Mouse (Mus musculus) spleen, adult 18-20 months (tissue): ENCODE results near the gene Psmd4.
"Not testable (repeated sequence)": the region's sequence is repeated elsewhere in the genome, so short reads cannot be mapped to it uniquely, and the experiment has no call there.

ENCODE experiments used
- DNase-seq, 2 experiments: peaks; one replicate each; pipeline ENCODE4 v3.0.0; 2022; ENCODE audit warnings: mixed read lengths in 2 of 2

The Psmd4 gene

GRCm38 (mm10) chr3:95024551-95024950, 17.9 kb downstream of the Psmd4 start:
- no peak for DNase-seq

- DNase-seq: not testable (repeated sequence)
Observed at GRCm38 (mm10) chr3:95020956-95021355, 21.5 kb downstream of the Psmd4 start.

GRCm38 (mm10) chr3:95018741-95019140, 23.7 kb downstream of the Psmd4 start:
- DNase-seq: no peak

- DNase-seq: no peak
Observed at GRCm38 (mm10) chr3:95016532-95017056, 25.8 kb downstream of the Psmd4 start.

- peak; percentile 81 to 88 for DNase-seq
Observed at GRCm38 (mm10) chr3:95015891-95016531, 26.4 kb downstream of the Psmd4 start.

GRCm38 (mm10) chr3:95015337-95015872, 27.0 kb downstream of the Psmd4 start, which contains the start of gene Zfp687:
Gene Zfp687, minus strand, starts transcription at chr3:95015448.
- DNase-seq: peak; percentile 98

GRCm38 (mm10) chr3:95014428-95015151, 27.8 kb downstream of the Psmd4 start:
- peak; percentile 34 to 48 for DNase-seq

GRCm38 (mm10) chr3:95013699-95014427, 28.6 kb downstream of the Psmd4 start:
- no peak for DNase-seq

- DNase-seq: no peak
Observed at GRCm38 (mm10) chr3:95012982-95013381, 29.4 kb downstream of the Psmd4 start.

GRCm38 (mm10) chr3:95010396-95010795, 32.0 kb downstream of the Psmd4 start:
- DNase-seq: no peak

- no peak for DNase-seq
Observed at GRCm38 (mm10) chr3:95007706-95008105, 34.7 kb downstream of the Psmd4 start.

- no peak for DNase-seq
Observed at GRCm38 (mm10) chr3:95005651-95006050, 36.8 kb downstream of the Psmd4 start.

- DNase-seq: no peak
Observed at GRCm38 (mm10) chr3:95003273-95003672, 39.1 kb downstream of the Psmd4 start.

- DNase-seq: no peak
Observed at GRCm38 (mm10) chr3:95002569-95002968, 39.8 kb downstream of the Psmd4 start.

GRCm38 (mm10) chr3:94996946-94997345, 45.5 kb downstream of the Psmd4 start:
- DNase-seq: peak; percentile 36 to 85

GRCm38 (mm10) chr3:94989159-94989761, 53.2 kb downstream of the Psmd4 start:
- DNase-seq: no peak

GRCm38 (mm10) chr3:94987578-94987977, 54.8 kb downstream of the Psmd4 start:
- no peak for DNase-seq

GRCm38 (mm10) chr3:94985513-94985912, 56.9 kb downstream of the Psmd4 start:
- no peak for DNase-seq

- DNase-seq: no peak
Observed at GRCm38 (mm10) chr3:94984312-94984711, 58.1 kb downstream of the Psmd4 start.
